Mouse (Mus musculus) intestine, postnatal 0 days (tissue): ENCODE results near the gene Tecr. TPM values are rescaled to one million over a fixed set of nuclear protein-coding genes. Genes with fewer than 3 reads are reported as not detected.
A peak's percentile ranks its signal among the peaks of the same experiment; 100 is the strongest.

ENCODE experiments used
- ATAC-seq: fragments of 200-750 bp; cut with Nextera tagmentation; 2 replicates; pipeline ENCODE4 v1.8.0; 2017; ENCODE audit warnings: mild to moderate bottlenecking, moderate TSS enrichment, moderate library complexity
- H3K27ac ChIP-seq: fragments of 300-500 bp; sonication (generic); 2 replicates; pipeline ENCODE4 v1.5.1; 2014; ENCODE audit warnings: mild to moderate bottlenecking, low read depth, low read length, moderate library complexity
- H3K27me3 ChIP-seq: fragments of 300-500 bp; sonication (generic); replicated peaks from 2 replicates; pipeline ENCODE4 v1.6.1; 2014; ENCODE audit warnings: low read length, mixed read lengths; ENCODE audit not compliant: control insufficient read depth, insufficient read depth
- H3K36me3 ChIP-seq: fragments of 300-500 bp; sonication (generic); 2 replicates; pipeline ENCODE4 v1.6.1; 2014; ENCODE audit warnings: mild to moderate bottlenecking, moderate library complexity; ENCODE audit not compliant: control insufficient read depth, insufficient read depth
- H3K4me1 ChIP-seq: fragments of 300-500 bp; sonication (generic); replicated peaks from 2 replicates; pipeline ENCODE4 v1.6.1; 2014; ENCODE audit warnings: antibody characterized with exemption, low read length, mixed read lengths; ENCODE audit not compliant: control insufficient read depth, insufficient read depth
- H3K4me2 ChIP-seq: fragments of 300-500 bp; sonication (generic); replicated peaks from 2 replicates; pipeline ENCODE4 v1.6.1; 2014; ENCODE audit warnings: low read depth, mild to moderate bottlenecking, moderate library complexity
- H3K4me3 ChIP-seq: fragments of 300-500 bp; sonication (generic); 2 replicates; pipeline ENCODE4 v1.5.1; 2014; ENCODE audit warnings: low read depth, low read length
- H3K9ac ChIP-seq: fragments of 300-500 bp; sonication (generic); 2 replicates; pipeline ENCODE4 v1.6.1; 2014; ENCODE audit warnings: mild to moderate bottlenecking, low read depth, low read length
- H3K9me3 ChIP-seq: fragments of 300-500 bp; sonication (generic); 2 replicates; pipeline ENCODE4 v1.6.1; 2016; ENCODE audit warnings: mixed run types; ENCODE audit not compliant: control insufficient read depth
- CTCF ChIP-seq: sonication (generic); IDR thresholded peaks from 2 replicates; pipeline ENCODE4 v1.5.1; 2016; ENCODE audit warnings: low read depth, mild to moderate bottlenecking, control low read depth, antibody characterized with exemption, moderate library complexity
- WGBS: fragments of 180-500 bp; shearing (Covaris S2); extraction: QIAGEN DNeasy Blood & Tissue Kit; methylation state at CpG from one replicate; pipeline ENCODE4 v1.1.7; 2014; 5-methylcytosine and 5-hydroxymethylcytosine counted together
- polyA plus RNA-seq: library from polyadenylated mRNA; unstranded; fragments of >200 nt; fragmentation: Nextera tagmentation; extraction: Ambion mirVana; gene quantifications from 2 replicates; pipeline ENCODE4 v1.2.1, GENCODE M21; 2015

Gene Tecr
- polyA plus RNA-seq, 1 experiment from 2014 or later: 320 TPM

GRCm38 (mm10) chr8:83652744-83653661 lies 45.2 kb upstream of the Tecr start:
- H3K9me3 ChIP-seq: no peaks in the 10 kb centered on the region
- ATAC-seq: peak; percentile 14; the same call in 1 of the 2 replicates
- H3K36me3 ChIP-seq: no peaks in the 10 kb centered on the region
- peak overlapping the region; percentile 98 for H3K4me3 ChIP-seq
- no peaks in the 10 kb centered on the region for H3K4me1 ChIP-seq
- peak overlapping the region; percentile 90 for H3K4me2 ChIP-seq
- TF ChIP-seq CTCF: 0 out of 2 replicates have a peak, but pooled peaks have one; percentile 2
- H3K27ac ChIP-seq: peak overlapping the region; percentile 62; the same call in 1 of the 2 replicates
- under 1% methylated on average over 45 of the region's 46 CpGs for WGBS
- no peaks in the 10 kb centered on the region for H3K27me3 ChIP-seq
- H3K9ac ChIP-seq: peak overlapping the region; percentile 73

DNA sequence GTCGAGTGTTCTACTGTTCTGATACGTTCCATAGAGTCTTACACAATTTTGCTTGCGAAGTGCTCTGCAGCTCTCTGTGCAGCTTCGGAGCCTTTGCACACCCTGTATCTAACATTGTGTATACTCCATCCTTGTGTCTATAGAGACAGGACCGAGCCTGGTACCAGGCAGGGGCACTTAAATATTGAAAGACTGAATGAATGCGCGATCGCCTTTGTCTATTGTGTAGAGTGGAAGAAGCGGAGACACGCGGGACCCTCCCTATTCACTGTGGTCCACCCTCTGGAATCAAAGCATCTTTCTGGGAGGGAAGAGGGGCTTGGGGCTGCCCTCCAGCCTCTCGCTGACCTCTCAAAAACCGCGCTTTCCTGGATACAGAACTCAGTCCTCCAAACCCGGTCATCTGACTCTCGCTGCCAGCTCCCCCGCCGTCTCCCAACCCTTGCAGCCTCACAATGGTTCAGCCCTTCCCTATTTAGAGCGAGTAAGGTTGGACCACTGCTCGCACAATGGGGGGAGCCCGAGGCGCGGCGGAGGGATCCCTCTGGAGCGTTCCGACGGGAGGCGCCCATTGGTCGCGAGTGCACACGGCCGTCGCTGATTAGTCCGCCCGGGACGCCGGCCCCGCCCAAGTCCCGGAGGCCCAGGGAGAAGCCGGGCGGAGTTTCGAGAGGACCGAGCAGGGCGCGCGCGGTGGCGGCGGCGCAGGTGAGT lies 44.4 kb upstream of the Tecr start, which contains the start of gene Gipc1:
Gene Gipc1, plus strand, starts transcription at position 648 of the 714 bp plus-strand sequence.
- Histone ChIP-seq H3K9ac (peak within 1 kb of the TSS; percentile 73), H3K27me3 (no peaks in the 10 kb centered on the region), H3K27ac (peak within 1 kb of the TSS; percentile 62; the same call in 1 of the 2 replicates), H3K36me3 (no peaks in the 10 kb centered on the region), H3K9me3 (no peaks in the 10 kb centered on the region), H3K4me1 (no peaks in the 10 kb centered on the region), H3K4me2 (peak within 1 kb of the TSS; percentile 90), H3K4me3 (peak within 1 kb of the TSS; percentile 98)
- ATAC-seq: peak; percentile 98
- no peak for TF ChIP-seq CTCF
- WGBS: 4% methylated on average over 50 of the region's 50 CpGs

- H3K4me2 ChIP-seq: no peak overlapping the region
- no peaks in the 10 kb centered on the region for H3K4me1 ChIP-seq
- no peaks in the 10 kb centered on the region for H3K27me3 ChIP-seq
- 95% methylated on average over 6 of the region's 6 CpGs for WGBS
- no peaks in the 10 kb centered on the region for H3K9me3 ChIP-seq
- no peak overlapping the region for H3K9ac ChIP-seq
- no peak overlapping the region for H3K4me3 ChIP-seq
- no peaks in the 10 kb centered on the region for H3K36me3 ChIP-seq
- TF ChIP-seq CTCF: no peak
- no peak overlapping the region for H3K27ac ChIP-seq
- ATAC-seq: no peak
Measured at GRCm38 (mm10) chr8:83649699-83650098, 41.9 kb upstream of the Tecr start.

DNA sequence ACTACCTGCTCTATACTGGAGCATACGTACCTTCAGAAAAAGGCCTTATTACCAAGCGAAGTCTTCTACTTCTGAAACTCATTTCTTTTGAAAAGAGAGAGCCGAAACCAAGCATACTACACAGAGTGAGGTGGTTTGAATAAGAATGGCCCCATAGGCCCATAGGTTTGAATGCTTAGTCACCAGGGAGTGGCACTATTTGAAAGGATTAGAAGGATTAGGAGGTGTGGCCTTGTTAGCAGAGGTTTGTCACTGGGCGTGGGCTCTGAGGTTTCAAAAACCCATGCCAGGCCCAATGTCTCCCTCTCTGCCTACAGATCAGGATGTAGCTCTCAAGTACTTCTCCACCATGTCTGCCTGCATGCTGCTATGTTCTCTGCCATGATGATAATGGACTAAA lies 40.3 kb upstream of the Tecr start:
- Histone ChIP-seq H3K4me3 (no peak overlapping the region), H3K27me3 (no peaks in the 10 kb centered on the region), H3K4me2 (no peak overlapping the region), H3K9ac (no peak overlapping the region), H3K4me1 (no peaks in the 10 kb centered on the region), H3K27ac (no peak overlapping the region), H3K36me3 (no peaks in the 10 kb centered on the region), H3K9me3 (no peaks in the 10 kb centered on the region)
- TF ChIP-seq CTCF: no peak
- WGBS: 96% methylated on average over 4 of the region's 4 CpGs
- no peak for ATAC-seq

DNA sequence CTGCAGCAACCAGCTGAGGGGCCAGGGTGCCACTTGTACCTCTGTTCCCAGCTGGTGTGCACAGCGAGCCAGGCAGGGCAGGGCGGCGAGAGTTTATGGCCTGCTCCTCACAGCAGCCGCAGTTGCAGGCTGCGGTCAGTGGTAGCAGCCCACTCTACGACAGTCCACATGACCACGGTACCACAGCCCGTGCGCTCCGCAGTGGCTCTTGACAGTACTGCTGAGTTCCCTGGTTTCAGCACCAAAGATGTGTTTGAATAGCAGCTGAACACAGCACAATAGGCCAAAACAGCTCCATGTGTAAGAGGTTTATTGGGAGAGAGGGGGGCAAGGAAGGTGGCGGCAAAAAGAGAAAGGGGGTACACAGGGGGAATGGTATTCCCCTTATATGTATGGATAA lies 39.7 kb upstream of the Tecr start:
- H3K4me2 ChIP-seq: no peak overlapping the region
- H3K4me1 ChIP-seq: no peaks in the 10 kb centered on the region
- H3K27ac ChIP-seq: no peak overlapping the region
- H3K36me3 ChIP-seq: no peaks in the 10 kb centered on the region
- H3K9me3 ChIP-seq: no peaks in the 10 kb centered on the region
- no peak for TF ChIP-seq CTCF
- WGBS: 97% methylated on average over 11 of the region's 11 CpGs
- ATAC-seq: no peak
- H3K4me3 ChIP-seq: no peak overlapping the region
- no peak overlapping the region for H3K9ac ChIP-seq
- H3K27me3 ChIP-seq: no peaks in the 10 kb centered on the region

GRCm38 (mm10) chr8:83639649-83640048 lies 31.9 kb upstream of the Tecr start:
- 53% methylated on average over 5 of the region's 5 CpGs for WGBS
- no peak for ATAC-seq

More at GRCm38 (mm10) chr8:83639649-83640048, 31.9 kb upstream of the Tecr start:
- no peak overlapping the region for H3K9ac ChIP-seq
- H3K4me1 ChIP-seq: no peaks in the 10 kb centered on the region
- TF ChIP-seq CTCF: no peak
- H3K4me2 ChIP-seq: no peak overlapping the region
- no peak overlapping the region for H3K27ac ChIP-seq
- no peaks in the 10 kb centered on the region for H3K9me3 ChIP-seq
- no peak overlapping the region for H3K4me3 ChIP-seq
- H3K27me3 ChIP-seq: no peaks in the 10 kb centered on the region
- H3K36me3 ChIP-seq: no peaks in the 10 kb centered on the region
